Mouse (Mus musculus) Patski (cell line): Measurements from ENCODE around the gene St3gal2. TPM values are rescaled to one million over a fixed set of nuclear protein-coding genes. Genes with fewer than 3 reads are reported as not detected.

ENCODE experiments used
- ATAC-seq: fragments of 100-300 bp; one replicate; pipeline ENCODE4 v1.8.0; 2021
- CTCF ChIA-PET: fragments of 350-600 bp; sonication (Branson Sonifier 250); formaldehyde crosslinking; loops from one replicate; lab custom pipeline; 2022; ENCODE audit warnings: inconsistent platforms; lab: Charles Lee
- POLR2A ChIA-PET: fragments of 350-600 bp; sonication (Branson Sonifier 250); formaldehyde crosslinking; loops from one replicate; lab custom pipeline; 2022; ENCODE audit warnings: antibody characterized with exemption, inconsistent platforms; lab: Charles Lee
- DNase-seq: peaks from one replicate; pipeline ENCODE4 v3.0.0-alpha.2; 2011; ENCODE audit warnings: low read depth, low spot score
- H3K27me3 ChIP-seq: fragments of 371-371 bp; one replicate; pipeline ENCODE4 v1.5.1; 2021
- CTCF ChIP-seq: fragments of 100-300 bp; IDR thresholded peaks from one replicate; pipeline ENCODE4 v1.5.1; 2021
- in situ Hi-C: fragments of 300-500 bp; cut with MboI; formaldehyde crosslinking; loops from 3 replicates; pipeline ENCODE4 v1.11.1; 2018; ENCODE audit warnings: low pct_unique_long_range_greater_than_20kb, mixed read lengths
- polyA plus RNA-seq: library from polyadenylated mRNA; unstranded; gene quantifications from one replicate; pipeline ENCODE4 v1.2.3, GENCODE M21; 2021

St3gal2 gene
- polyA plus RNA-seq, 1 experiment from 2014 or later: 88.1 TPM

GRCm38 (mm10) chr8:110911576-110912570 lies 7.8 kb upstream of the St3gal2 start:
- H3K27me3 ChIP-seq: no peaks in the 10 kb centered on the region
- peak; percentile 35 for TF ChIP-seq CTCF
- DNase-seq (no peak), ATAC-seq (no peak)
- ChIA-PET CTCF (interaction anchor here (0.8 to 1.5 kb wide), 2 partner anchors 56 to 70 kb away, joined by 3 read pairs; no protein-coding TSS in a partner anchor), POLR2A (no interaction called here)
- in situ Hi-C loops: loop anchor here (5.0 kb wide), 1 partner anchor 55 kb away; no protein-coding TSS in a partner anchor

GRCm38 (mm10) chr8:110917415-110917814 lies 2.3 kb upstream of the St3gal2 start:
- ATAC-seq (peak; percentile 36), DNase-seq (peak; percentile 91)
- CTCF ChIA-PET: interaction anchor here (1.0 to 1.4 kb wide), 4 partner anchors 16 to 116 kb away, joined by 3 to 5 read pairs (median 4); partner anchors contain the start of gene Aars
- in situ Hi-C loops: no loop called here
- H3K27me3 ChIP-seq: no peaks in the 10 kb centered on the region
- TF ChIP-seq CTCF: no peak
- POLR2A ChIA-PET: interaction anchor here (1.1 kb wide), 1 partner anchor 69 kb away, joined by 3 read pairs; no protein-coding TSS in a partner anchor

- no peak for TF ChIP-seq CTCF
- ChIA-PET POLR2A (interaction anchor here (0.6 to 1.2 kb wide), 3 partner anchors 34 to 79 kb away, joined by 3 to 4 read pairs (median 3); partner anchors contain the start of gene Ddx19a), CTCF (interaction anchor here (1.0 to 1.4 kb wide), 6 partner anchors 16 to 115 kb away, joined by 3 to 5 read pairs (median 3); partner anchors contain the start of gene Aars)
- ATAC-seq: no peak
- no peak for DNase-seq
- no peaks in the 10 kb centered on the region for H3K27me3 ChIP-seq
- in situ Hi-C loops: no loop called here
These were observed 1.7 kb upstream of the St3gal2 start for GRCm38 (mm10) chr8:110918027-110918426.

- ATAC-seq (no peak), DNase-seq (no peak)
- H3K27me3 ChIP-seq: no peaks in the 10 kb centered on the region
- no peak for TF ChIP-seq CTCF
- in situ Hi-C loops: no loop called here
- POLR2A ChIA-PET: interaction anchor here (0.6 to 1.2 kb wide), 2 partner anchors 34 to 79 kb away, joined by 3 to 4 read pairs; partner anchors contain the start of gene Ddx19a
- CTCF ChIA-PET: interaction anchor here (1.0 to 1.4 kb wide), 5 partner anchors 17 to 115 kb away, joined by 3 to 5 read pairs (median 3); partner anchors contain the start of gene Aars
These were observed 1.3 kb upstream of the St3gal2 start for GRCm38 (mm10) chr8:110918460-110918859.

GRCm38 (mm10) chr8:110920032-110920772 lies 480 bp downstream of the St3gal2 start:
- ChIA-PET CTCF (no interaction called here), POLR2A (no interaction called here)
- DNase-seq: no peak
- ATAC-seq: peak; percentile 6
- H3K27me3 ChIP-seq: no peaks in the 10 kb centered on the region
- in situ Hi-C loops: no loop called here
- TF ChIP-seq CTCF: no peak

- ChIA-PET POLR2A (no interaction called here), CTCF (no interaction called here)
- no peaks in the 10 kb centered on the region for H3K27me3 ChIP-seq
- in situ Hi-C loops: no loop called here
- TF ChIP-seq CTCF: no peak
- DNase-seq (no peak), ATAC-seq (no peak)
These were observed 1.1 kb downstream of the St3gal2 start for GRCm38 (mm10) chr8:110920773-110921277.

- ATAC-seq: no peak
These were observed 1.9 kb downstream of the St3gal2 start for GRCm38 (mm10) chr8:110921492-110922230.

GRCm38 (mm10) chr8:110925691-110926140 lies 6.0 kb downstream of the St3gal2 start:
- no peaks in the 10 kb centered on the region for H3K27me3 ChIP-seq
- POLR2A ChIA-PET: no interaction called here
- in situ Hi-C loops: no loop called here
- DNase-seq: no peak
- no peak for ATAC-seq
- CTCF ChIA-PET: no interaction called here
- TF ChIP-seq CTCF: no peak

More at GRCm38 (mm10) chr8:110921492-110922230, 1.9 kb downstream of the St3gal2 start:
- in situ Hi-C loops: no loop called here
- CTCF ChIA-PET: no interaction called here
- POLR2A ChIA-PET: no interaction called here
- no peak for DNase-seq
- H3K27me3 ChIP-seq: no peaks in the 10 kb centered on the region
- no peak for TF ChIP-seq CTCF

- ChIA-PET CTCF (no interaction called here), POLR2A (no interaction called here)
- ATAC-seq (no peak), DNase-seq (no peak)
- H3K27me3 ChIP-seq: no peaks in the 10 kb centered on the region
- in situ Hi-C loops: no loop called here
- TF ChIP-seq CTCF: no peak
These were observed 7.0 kb downstream of the St3gal2 start for GRCm38 (mm10) chr8:110926690-110927089.
